Mouse (Mus musculus) embryonic facial prominence, embryonic 12.5 days (tissue): ENCODE measurements at regions not wholly inside any gene's neighbourhood (a gene's known extent, or its start where the extent isn't known, plus 50 kb on each side); places are given as distances from the start of the nearest gene placed in this dataset.

Experiments used
- ATAC-seq: fragments of 200-750 bp; cut with Nextera tagmentation; 2 replicates; pipeline ENCODE4 v1.8.0; 2017; ENCODE audit not compliant: insufficient number of reproducible peaks, insufficient read depth, low FRiP score, low TSS enrichment
- H3K27ac ChIP-seq: fragments of 300-500 bp; sonication (generic); 2 replicates; pipeline ENCODE4 v1.5.1; 2016; ENCODE audit warnings: mild to moderate bottlenecking
- H3K27me3 ChIP-seq: fragments of 300-500 bp; sonication (generic); 2 replicates; pipeline ENCODE4 v1.6.1; 2016; ENCODE audit warnings: mild to moderate bottlenecking, moderate library complexity
- H3K36me3 ChIP-seq: fragments of 300-500 bp; sonication (generic); 2 replicates; pipeline ENCODE4 v1.6.1; 2016; ENCODE audit warnings: mild to moderate bottlenecking
- H3K4me1 ChIP-seq: fragments of 300-500 bp; sonication (generic); 2 replicates; pipeline ENCODE4 v1.6.1; 2016
- H3K4me2 ChIP-seq: fragments of 300-500 bp; sonication (generic); replicated peaks from 2 replicates; pipeline ENCODE4 v1.6.1; 2016; ENCODE audit warnings: mild to moderate bottlenecking, moderate library complexity
- H3K4me3 ChIP-seq: fragments of 300-500 bp; sonication (generic); 2 replicates; pipeline ENCODE4 v1.5.1; 2016; ENCODE audit warnings: mild to moderate bottlenecking
- H3K9ac ChIP-seq: fragments of 300-500 bp; sonication (generic); 2 replicates; pipeline ENCODE4 v1.6.1; 2016; ENCODE audit warnings: mild to moderate bottlenecking, moderate library complexity
- H3K9me3 ChIP-seq: fragments of 300-500 bp; sonication (generic); 2 replicates; pipeline ENCODE4 v1.6.1; 2016; ENCODE audit warnings: mild to moderate bottlenecking, moderate library complexity
- WGBS: fragments of 180-500 bp; shearing (Covaris S2); methylation state at CpG from one replicate; pipeline ENCODE4 v1.1.7; 2016; 5-methylcytosine and 5-hydroxymethylcytosine counted together

DNA sequence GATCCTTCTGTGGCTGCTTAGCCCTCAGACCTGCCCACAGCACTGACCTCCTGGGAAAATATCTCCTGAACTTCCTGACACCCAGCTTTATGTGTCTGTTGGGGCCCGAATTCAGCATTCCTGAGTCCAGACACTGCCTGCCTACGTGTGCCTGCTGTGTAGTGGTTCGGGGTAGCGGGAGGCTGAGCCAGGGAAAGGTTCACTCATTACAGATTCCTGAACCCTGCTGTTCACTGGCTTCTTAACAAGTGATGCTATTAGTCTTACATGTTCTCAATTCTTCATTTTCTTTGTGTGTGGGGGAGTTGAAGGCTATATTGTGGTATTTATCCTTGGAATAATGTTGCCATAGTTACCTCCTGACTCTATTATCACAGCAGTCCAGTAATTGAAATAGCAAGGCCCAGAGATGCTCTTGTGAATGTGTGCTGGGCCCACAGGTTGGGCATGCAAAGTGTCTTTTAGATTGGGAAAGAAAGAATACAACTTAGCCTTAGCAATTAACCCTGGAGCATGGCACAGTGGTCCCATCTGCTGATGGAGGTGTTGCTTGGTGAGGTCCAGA lies 216.7 kb upstream of the Rbfox1 start:
- Histone ChIP-seq H3K27me3 (no peaks in the 10 kb centered on the region), H3K9ac (no peak overlapping the region), H3K4me2 (no peak overlapping the region), H3K27ac (no peak overlapping the region), H3K9me3 (no peaks in the 10 kb centered on the region), H3K4me1 (no peaks in the 10 kb centered on the region), H3K36me3 (no peaks in the 10 kb centered on the region), H3K4me3 (no peak overlapping the region)
- WGBS: 80% methylated on average over 4 of the region's 4 CpGs
- no peak for ATAC-seq

DNA sequence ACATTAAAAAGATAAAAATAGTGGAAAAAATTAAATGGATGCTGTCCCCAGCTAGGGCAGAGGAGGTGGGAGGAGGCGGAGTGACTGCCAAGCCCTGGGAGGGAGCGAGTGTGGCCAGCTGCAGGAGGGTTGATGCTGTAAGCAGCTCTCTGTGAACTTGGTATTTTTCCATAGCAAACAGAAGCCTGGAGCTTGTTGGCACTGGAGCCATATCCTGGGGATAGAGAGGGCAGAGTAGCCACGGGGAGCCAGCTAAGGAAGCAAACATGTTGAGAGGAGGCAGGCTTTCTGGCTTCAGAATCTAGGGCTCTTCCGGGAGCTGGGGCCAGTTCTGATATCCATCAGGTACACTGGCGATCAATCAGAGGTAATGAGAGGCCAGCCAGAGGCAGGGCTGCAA lies 223.2 kb upstream of the Rbfox1 start:
- no peaks in the 10 kb centered on the region for H3K4me1 ChIP-seq
- H3K36me3 ChIP-seq: no peaks in the 10 kb centered on the region
- H3K27ac ChIP-seq: no peak overlapping the region
- H3K27me3 ChIP-seq: no peaks in the 10 kb centered on the region
- H3K4me3 ChIP-seq: no peak overlapping the region
- no peaks in the 10 kb centered on the region for H3K9me3 ChIP-seq
- H3K9ac ChIP-seq: no peak overlapping the region
- ATAC-seq: no peak
- no peak overlapping the region for H3K4me2 ChIP-seq
- WGBS: 62% methylated on average over 5 of the region's 5 CpGs

DNA sequence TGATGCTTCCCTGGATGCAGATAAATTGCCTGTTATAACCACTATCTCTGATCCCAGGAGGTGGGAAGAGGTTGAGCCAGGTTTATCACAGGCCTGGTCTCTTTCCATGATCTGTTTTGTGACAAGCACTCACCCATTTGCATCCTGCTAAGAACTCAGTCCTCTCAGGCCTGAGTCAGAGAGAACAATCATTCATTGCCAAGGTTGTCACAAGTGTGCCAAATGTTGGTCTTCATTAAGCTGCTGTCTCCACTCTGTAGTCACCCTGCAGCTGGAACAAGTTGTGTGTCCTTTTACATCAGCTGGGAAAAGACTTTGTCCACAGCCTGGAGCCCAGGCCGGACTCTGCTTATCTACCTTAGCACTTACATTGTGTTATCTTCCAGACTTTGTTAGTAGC lies 233.6 kb upstream of the Rbfox1 start:
- Histone ChIP-seq H3K4me2 (no peak overlapping the region), H3K4me1 (no peaks in the 10 kb centered on the region), H3K4me3 (no peak overlapping the region), H3K9me3 (no peaks in the 10 kb centered on the region), H3K27ac (no peak overlapping the region), H3K27me3 (no peaks in the 10 kb centered on the region), H3K9ac (no peak overlapping the region), H3K36me3 (no peaks in the 10 kb centered on the region)
- 84% methylated on average over 1 of the region's 1 CpGs for WGBS
- ATAC-seq: no peak

DNA sequence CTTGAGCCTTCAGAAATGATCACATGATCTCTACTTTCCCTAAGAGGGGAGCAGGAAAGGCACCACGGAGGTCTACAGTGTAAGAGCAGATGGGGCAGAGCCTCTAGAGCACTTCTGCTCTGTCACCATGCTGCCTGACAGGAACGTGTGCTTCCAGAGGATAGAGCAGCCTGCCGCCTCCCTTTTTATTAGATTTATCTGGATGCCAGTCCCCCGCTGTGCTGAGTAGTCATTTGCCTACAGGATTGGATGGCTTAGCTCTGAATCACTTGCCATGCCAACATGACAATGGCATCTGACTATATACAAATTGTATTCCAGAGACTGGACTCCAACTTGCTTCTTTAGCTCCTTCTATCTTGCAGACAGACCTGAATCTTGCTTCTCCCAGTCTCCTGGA lies 234.2 kb upstream of the Rbfox1 start:
- Histone ChIP-seq H3K9ac (no peak overlapping the region), H3K36me3 (no peaks in the 10 kb centered on the region), H3K4me3 (no peak overlapping the region), H3K27me3 (no peaks in the 10 kb centered on the region), H3K27ac (no peak overlapping the region), H3K9me3 (no peaks in the 10 kb centered on the region), H3K4me1 (no peaks in the 10 kb centered on the region), H3K4me2 (no peak overlapping the region)
- WGBS: 67% methylated on average over 4 of the region's 4 CpGs
- ATAC-seq: no peak

DNA sequence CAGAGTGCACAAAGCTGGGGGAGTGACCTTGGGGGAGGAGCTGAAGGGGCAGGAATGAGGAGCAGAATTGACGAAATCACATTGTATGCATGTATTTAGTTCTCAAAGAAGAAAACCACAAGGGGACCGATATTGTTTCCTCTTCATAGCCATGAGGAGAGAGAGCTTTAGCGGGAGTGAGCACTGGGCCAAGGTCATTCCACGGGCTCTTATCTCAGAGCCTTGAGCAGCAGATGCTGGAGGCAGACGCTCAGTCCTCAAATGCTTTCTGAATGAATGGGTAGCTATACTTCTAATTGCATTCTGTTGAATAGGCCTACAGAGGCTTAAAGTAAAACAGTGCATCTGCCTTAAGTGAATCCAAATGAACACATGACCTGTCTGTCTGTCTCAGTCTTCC lies 245.2 kb upstream of the Rbfox1 start:
- H3K4me2 ChIP-seq: no peak overlapping the region
- H3K9ac ChIP-seq: no peak overlapping the region
- no peaks in the 10 kb centered on the region for H3K36me3 ChIP-seq
- no peaks in the 10 kb centered on the region for H3K27me3 ChIP-seq
- no peak overlapping the region for H3K27ac ChIP-seq
- no peak overlapping the region for H3K4me3 ChIP-seq
- H3K9me3 ChIP-seq: no peaks in the 10 kb centered on the region
- ATAC-seq: no peak
- H3K4me1 ChIP-seq: no peaks in the 10 kb centered on the region
- WGBS: 82% methylated on average over 5 of the region's 5 CpGs

DNA sequence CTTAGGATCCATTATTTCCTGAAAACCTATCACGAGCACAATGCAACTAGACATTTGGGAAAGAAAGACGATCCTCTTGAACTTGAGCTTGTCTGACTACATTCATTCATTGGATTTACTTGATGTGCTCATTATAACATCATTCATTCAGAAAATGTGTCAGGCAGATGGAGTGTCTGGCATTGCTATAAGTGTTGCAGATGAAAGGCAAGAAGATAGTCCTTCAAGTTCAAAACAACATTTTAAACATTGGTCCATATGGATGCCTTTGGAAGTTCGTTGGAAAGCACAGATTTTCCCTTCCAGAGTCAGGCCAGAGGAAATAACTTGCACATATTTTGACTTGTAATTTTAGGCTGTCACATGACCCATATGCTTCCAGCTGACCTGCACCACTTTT lies 255.2 kb upstream of the Rbfox1 start:
- Histone ChIP-seq H3K36me3 (no peaks in the 10 kb centered on the region), H3K9me3 (no peaks in the 10 kb centered on the region), H3K9ac (no peak overlapping the region), H3K4me3 (no peak overlapping the region), H3K27ac (no peak overlapping the region), H3K27me3 (no peaks in the 10 kb centered on the region), H3K4me1 (no peaks in the 10 kb centered on the region), H3K4me2 (no peak overlapping the region)
- no peak for ATAC-seq
- 65% methylated on average over 3 of the region's 3 CpGs for WGBS

DNA sequence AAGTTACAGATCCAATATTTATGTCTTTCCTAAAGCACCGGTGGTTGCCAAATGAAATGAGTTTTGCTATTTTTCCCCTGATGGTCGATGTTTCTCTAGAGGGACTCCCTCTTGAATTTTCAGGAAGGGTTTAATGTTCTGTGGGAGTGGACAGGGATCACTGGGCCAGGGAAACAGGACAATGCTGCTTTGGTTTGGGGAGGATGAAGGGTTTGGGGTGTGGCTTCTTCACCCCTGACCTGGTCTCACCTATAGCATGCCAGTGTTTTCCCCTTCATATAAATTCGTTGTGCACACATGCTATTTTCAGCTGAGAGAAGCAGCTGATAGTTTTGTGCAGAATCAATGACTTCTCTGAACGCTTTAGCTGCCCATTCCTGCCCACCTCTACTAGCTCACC lies 257.2 kb upstream of the Rbfox1 start:
- Histone ChIP-seq H3K36me3 (no peaks in the 10 kb centered on the region), H3K27ac (no peak overlapping the region), H3K9me3 (no peaks in the 10 kb centered on the region), H3K27me3 (no peaks in the 10 kb centered on the region), H3K9ac (no peak overlapping the region), H3K4me1 (no peaks in the 10 kb centered on the region), H3K4me2 (no peak overlapping the region), H3K4me3 (no peak overlapping the region)
- 70% methylated on average over 4 of the region's 4 CpGs for WGBS
- ATAC-seq: no peak

DNA sequence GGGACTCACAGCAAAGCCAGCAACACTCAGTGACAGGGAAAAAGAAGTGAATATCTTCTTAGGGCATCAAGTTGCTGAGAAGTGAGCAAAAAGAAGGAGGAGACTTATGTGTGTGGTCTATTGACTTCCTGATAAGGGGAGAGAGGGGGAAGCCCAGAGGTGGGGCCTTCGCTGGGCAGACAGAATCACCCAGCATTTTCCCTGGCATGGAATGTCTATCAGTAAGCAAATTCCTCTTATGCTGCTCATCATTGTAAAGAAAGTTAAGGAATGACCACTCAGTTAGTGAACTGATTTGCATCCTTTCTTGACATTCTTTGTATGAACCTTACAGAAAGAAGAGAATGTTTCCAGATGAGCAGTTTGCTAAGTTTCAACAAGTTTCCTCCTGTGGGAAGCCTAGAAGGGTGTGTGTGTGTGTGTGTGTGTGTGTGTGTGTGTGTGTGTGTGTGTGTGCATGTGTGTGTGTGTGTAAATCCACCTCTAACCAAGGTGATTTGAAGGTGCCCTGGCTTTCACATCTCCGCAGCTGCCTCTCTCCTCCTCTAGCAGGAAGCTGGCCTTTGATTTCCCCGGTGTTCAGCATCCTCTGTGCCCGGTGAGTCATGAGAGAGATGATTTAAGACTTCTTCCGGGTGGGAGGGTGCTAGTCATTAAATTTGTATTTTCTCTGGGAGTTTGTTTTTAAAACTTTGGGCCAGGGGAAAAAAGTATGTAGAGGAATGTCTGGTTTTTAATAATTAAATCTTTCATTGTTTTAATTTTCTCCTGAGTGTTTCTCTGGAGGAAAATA lies 257.8 kb upstream of the Rbfox1 start:
- no peak overlapping the region for H3K4me2 ChIP-seq
- H3K4me3 ChIP-seq: no peak overlapping the region
- no peaks in the 10 kb centered on the region for H3K4me1 ChIP-seq
- H3K36me3 ChIP-seq: no peaks in the 10 kb centered on the region
- no peaks in the 10 kb centered on the region for H3K9me3 ChIP-seq
- no peak overlapping the region for H3K9ac ChIP-seq
- H3K27ac ChIP-seq: no peak overlapping the region
- 65% methylated on average over 5 of the region's 5 CpGs for WGBS
- no peaks in the 10 kb centered on the region for H3K27me3 ChIP-seq
- no peak for ATAC-seq

DNA sequence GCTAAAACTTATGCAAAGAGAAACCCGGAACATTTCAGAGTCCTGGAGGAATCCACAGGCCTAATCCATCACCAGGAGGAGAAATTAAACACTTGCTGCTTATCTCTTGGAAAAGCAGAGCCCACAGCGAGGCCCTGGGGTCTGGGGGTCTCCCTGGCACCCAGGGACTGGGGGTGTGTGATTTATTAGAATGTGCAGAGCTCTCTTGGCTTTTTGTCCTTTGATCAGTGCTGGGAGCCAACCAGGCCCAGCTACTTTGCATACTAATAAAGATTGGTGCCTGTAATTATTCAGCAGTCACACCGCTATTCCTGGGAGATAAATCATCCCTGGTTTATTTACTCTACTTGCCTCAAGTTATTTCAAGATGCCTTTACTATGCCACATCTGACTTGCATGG lies 260.0 kb upstream of the Rbfox1 start:
- Histone ChIP-seq H3K9ac (no peak overlapping the region), H3K27me3 (no peaks in the 10 kb centered on the region), H3K36me3 (no peaks in the 10 kb centered on the region), H3K4me1 (no peaks in the 10 kb centered on the region), H3K9me3 (no peaks in the 10 kb centered on the region), H3K4me3 (no peak overlapping the region), H3K4me2 (no peak overlapping the region), H3K27ac (no peak overlapping the region)
- ATAC-seq: no peak
- 80% methylated on average over 3 of the region's 3 CpGs for WGBS

DNA sequence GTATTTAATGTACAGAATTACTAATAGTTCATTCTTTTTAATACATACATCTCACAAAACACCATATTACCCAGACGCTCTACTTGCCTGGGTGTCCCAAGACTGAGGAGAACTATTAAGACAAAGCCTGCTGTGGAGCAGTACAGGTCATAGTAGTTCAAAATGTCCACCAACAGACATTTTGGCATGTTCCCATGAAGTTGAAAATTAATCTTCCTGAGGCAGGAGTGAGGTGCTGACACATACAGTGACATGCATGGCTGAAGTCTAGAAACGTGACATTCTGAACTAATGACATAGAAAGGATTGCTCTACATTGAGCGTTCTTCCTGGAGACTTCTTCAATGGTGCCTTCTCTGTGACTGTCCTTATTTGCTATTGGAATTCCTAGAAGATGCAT lies 264.6 kb upstream of the Rbfox1 start:
- no peak for ATAC-seq
- Histone ChIP-seq H3K36me3 (no peaks in the 10 kb centered on the region), H3K4me3 (no peak overlapping the region), H3K4me1 (no peaks in the 10 kb centered on the region), H3K4me2 (no peak overlapping the region), H3K27ac (no peak overlapping the region), H3K9me3 (no peaks in the 10 kb centered on the region), H3K27me3 (no peaks in the 10 kb centered on the region), H3K9ac (no peak overlapping the region)
- WGBS: 94% methylated on average over 3 of the region's 3 CpGs

DNA sequence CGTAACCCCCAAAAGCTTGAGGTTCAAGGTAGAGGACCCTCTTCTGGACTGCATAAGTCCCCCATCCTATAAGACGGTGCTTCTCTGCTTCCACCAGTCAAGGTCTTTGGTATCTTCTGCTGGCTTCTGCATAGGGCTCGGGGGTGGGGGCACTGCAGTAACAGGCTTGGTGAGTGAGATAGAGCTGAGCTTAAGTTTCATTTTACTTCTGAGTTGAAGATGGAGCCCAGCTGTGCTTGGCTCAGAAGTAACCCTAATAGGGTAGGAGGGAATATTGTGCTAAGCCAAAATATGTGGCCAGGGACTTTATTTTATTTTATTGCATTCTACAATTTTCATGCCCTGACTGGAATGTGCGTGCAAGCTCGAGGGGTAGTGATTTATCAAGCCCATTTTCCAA lies 268.8 kb upstream of the Rbfox1 start:
- 81% methylated on average over 5 of the region's 5 CpGs for WGBS
- Histone ChIP-seq H3K4me1 (no peaks in the 10 kb centered on the region), H3K9ac (no peak overlapping the region), H3K27me3 (no peaks in the 10 kb centered on the region), H3K36me3 (no peaks in the 10 kb centered on the region), H3K4me3 (no peak overlapping the region), H3K9me3 (no peaks in the 10 kb centered on the region), H3K4me2 (no peak overlapping the region), H3K27ac (no peak overlapping the region)
- ATAC-seq: no peak

DNA sequence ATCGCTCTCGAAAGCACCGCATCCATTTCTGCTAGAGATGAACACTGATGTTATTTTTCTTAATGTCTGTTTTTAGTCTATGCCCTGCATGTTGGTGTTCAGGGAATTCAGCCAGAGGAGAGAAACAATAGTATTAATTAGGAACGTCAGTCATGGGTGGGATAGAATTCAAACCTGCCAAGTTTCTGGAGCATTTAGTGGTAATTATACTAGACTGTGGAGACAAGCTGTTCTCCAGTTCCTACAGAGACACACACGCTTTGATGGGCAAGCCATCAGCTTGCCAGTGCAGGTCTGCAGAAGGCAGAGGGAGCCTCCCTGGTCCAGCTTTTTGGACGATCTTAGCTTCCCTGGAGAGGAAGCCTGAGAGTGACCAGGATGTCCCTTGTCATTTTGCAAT lies 289.8 kb upstream of the Rbfox1 start:
- no peaks in the 10 kb centered on the region for H3K27me3 ChIP-seq
- no peaks in the 10 kb centered on the region for H3K36me3 ChIP-seq
- H3K27ac ChIP-seq: no peak overlapping the region
- 79% methylated on average over 6 of the region's 6 CpGs for WGBS
- H3K4me2 ChIP-seq: no peak overlapping the region
- H3K9me3 ChIP-seq: no peaks in the 10 kb centered on the region
- no peak overlapping the region for H3K9ac ChIP-seq
- ATAC-seq: no peak
- no peaks in the 10 kb centered on the region for H3K4me1 ChIP-seq
- H3K4me3 ChIP-seq: no peak overlapping the region
